Mouse (Mus musculus): ENCODE measurements around the gene Arhgap28.

GRCm38 (mm10) chr17:67974679-67975078 lies 29.2 kb downstream of the Arhgap28 start:
- TF ChIP-seq CTCF (IDR thresholded peaks at IDR 0.05; ENCODE audit: extremely low read depth, insufficient read depth, low read length) (no peak), POLR2A (IDR thresholded peaks at IDR 0.05; ENCODE audit: extremely low read depth, insufficient read depth, low read length) (no peak)

Measured in cortical plate, adult 2 months (tissue).